Mouse (Mus musculus) lung, embryonic 14.5 days (tissue): ENCODE measurements around the gene Gprasp2. TPM values are rescaled to one million over a fixed set of nuclear protein-coding genes. Genes with fewer than 3 reads are reported as not detected.
"Not testable (repeated sequence)": the region's sequence is repeated elsewhere in the genome, so short reads cannot be mapped to it uniquely, and the experiment has no call there.

Experiments
- ATAC-seq: fragments of 200-750 bp; cut with Nextera tagmentation; 2 replicates; pipeline ENCODE4 v1.8.0; 2017; ENCODE audit warnings: mild to moderate bottlenecking, moderate TSS enrichment, moderate library complexity; ENCODE audit not compliant: insufficient read depth
- DNase-seq: peaks from one replicate; pipeline ENCODE4 v3.0.0-alpha.2; 2015
- H3K27ac ChIP-seq: fragments of 300-500 bp; sonication (generic); 2 replicates; pipeline ENCODE4 v1.5.1; 2014; ENCODE audit warnings: low read depth, mild to moderate bottlenecking, moderate library complexity
- H3K27me3 ChIP-seq: fragments of 300-500 bp; sonication (generic); 2 replicates; pipeline ENCODE4 v1.6.1; 2014; ENCODE audit warnings: low read length, control low read depth; ENCODE audit not compliant: insufficient read depth
- H3K36me3 ChIP-seq: fragments of 300-500 bp; sonication (generic); 2 replicates; pipeline ENCODE4 v1.6.1; 2014; ENCODE audit warnings: control low read depth; ENCODE audit not compliant: insufficient read depth
- H3K4me1 ChIP-seq: fragments of 300-500 bp; sonication (generic); 2 replicates; pipeline ENCODE4 v1.6.1; 2014; ENCODE audit warnings: antibody characterized with exemption, control low read depth; ENCODE audit not compliant: insufficient read depth
- H3K4me2 ChIP-seq: fragments of 300-500 bp; sonication (generic); 2 replicates; pipeline ENCODE4 v1.6.1; 2014; ENCODE audit warnings: mild to moderate bottlenecking
- H3K4me3 ChIP-seq: fragments of 300-500 bp; sonication (generic); 2 replicates; pipeline ENCODE4 v1.5.1; 2014; ENCODE audit warnings: low read depth, low read length
- H3K9ac ChIP-seq: fragments of 300-500 bp; sonication (generic); 2 replicates; pipeline ENCODE4 v1.6.1; 2014
- H3K9me3 ChIP-seq: fragments of 300-500 bp; sonication (generic); 2 replicates; pipeline ENCODE4 v1.6.1; 2016; ENCODE audit warnings: low read depth, low read length, control low read depth
- CTCF ChIP-seq: IDR thresholded peaks from 2 replicates; pipeline ENCODE4 v1.5.1; 2016; ENCODE audit warnings: antibody characterized with exemption, low read depth
- WGBS: fragments of 180-500 bp; shearing (Covaris S2); extraction: QIAGEN DNeasy Blood & Tissue Kit; methylation state at CpG from one replicate; pipeline ENCODE4 v1.1.7; 2014; 5-methylcytosine and 5-hydroxymethylcytosine counted together
- polyA plus RNA-seq: library from polyadenylated mRNA; unstranded; fragments of >200 nt; fragmentation: Nextera tagmentation; extraction: Ambion mirVana; gene quantifications from 2 replicates; pipeline ENCODE4 v1.2.1, GENCODE M21; 2014

Gene Gprasp2
- polyA plus RNA-seq, 1 experiment from 2014 or later: 19.6 TPM

- no peaks in the 10 kb centered on the region for H3K4me1 ChIP-seq
- H3K27ac ChIP-seq: no peak overlapping the region
- no peak overlapping the region for H3K9ac ChIP-seq
- TF ChIP-seq CTCF: no peak
- no peaks in the 10 kb centered on the region for H3K27me3 ChIP-seq
- H3K4me3 ChIP-seq: no peak overlapping the region
- no peaks in the 10 kb centered on the region for H3K9me3 ChIP-seq
- WGBS: 77% methylated on average over 3 of the region's 3 CpGs
- H3K4me2 ChIP-seq: no peak overlapping the region
- DNase-seq (no peak), ATAC-seq (no peak)
- peaks cover 16% of the 10 kb centered on the region; the same call in 1 of the 2 replicates for H3K36me3 ChIP-seq
Measured at GRCm38 (mm10) chrX:135804149-135804548, 34.7 kb upstream of the Gprasp2 start.

DNA sequence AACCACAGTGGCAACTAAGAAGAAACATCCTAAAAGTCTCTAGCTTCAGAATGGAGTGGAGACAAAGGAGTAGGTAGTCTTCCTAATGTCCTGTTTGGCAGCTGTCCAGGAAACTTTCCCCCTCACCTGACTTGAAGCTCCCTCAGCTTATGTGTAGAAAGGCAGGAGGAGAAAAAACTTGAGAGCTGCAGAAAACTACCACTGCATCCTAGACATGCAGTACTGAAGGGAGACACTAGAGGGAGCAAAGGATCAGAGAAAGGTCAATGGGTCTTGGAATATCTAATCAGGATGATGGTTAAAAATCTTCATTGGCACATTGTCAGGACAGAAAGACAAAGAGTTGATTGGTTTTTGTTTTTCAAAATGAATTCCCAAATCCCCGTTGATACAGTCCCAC lies 33.1 kb upstream of the Gprasp2 start:
- no peak overlapping the region for H3K4me3 ChIP-seq
- H3K9me3 ChIP-seq: no peaks in the 10 kb centered on the region
- DNase-seq (peak; percentile 56), ATAC-seq (no peak)
- H3K36me3 ChIP-seq: peaks cover 3% of the 10 kb centered on the region; the same call in 1 of the 2 replicates
- H3K4me2 ChIP-seq: no peak overlapping the region
- no peaks in the 10 kb centered on the region for H3K27me3 ChIP-seq
- 16% methylated on average over 1 of the region's 1 CpGs for WGBS
- H3K9ac ChIP-seq: no peak overlapping the region
- H3K4me1 ChIP-seq: no peaks in the 10 kb centered on the region
- peak; percentile 74 for TF ChIP-seq CTCF
- H3K27ac ChIP-seq: no peak overlapping the region

DNA sequence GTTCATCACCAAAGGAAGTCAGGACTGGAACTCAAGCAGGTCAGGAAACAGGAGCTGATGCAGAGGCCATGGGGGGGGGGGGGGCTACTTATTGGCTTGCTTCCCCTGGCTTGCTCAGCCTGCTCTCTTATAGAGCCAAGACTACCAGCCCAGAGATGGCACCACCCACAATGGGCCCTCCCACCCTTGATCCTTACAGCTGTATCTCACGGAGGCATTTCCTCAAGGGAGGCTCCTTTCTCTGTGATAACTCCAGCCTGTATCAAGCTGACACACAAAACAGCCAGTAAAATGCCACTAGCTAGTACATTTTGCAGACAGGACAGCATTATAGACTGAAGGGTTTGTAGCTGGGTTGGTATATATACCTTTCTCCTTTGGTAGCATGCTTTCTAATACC lies 2.9 kb upstream of the Gprasp2 start:
- not testable (repeated sequence) for H3K36me3 ChIP-seq, H3K9ac ChIP-seq, H3K9me3 ChIP-seq, H3K4me1 ChIP-seq, DNase-seq, ATAC-seq, H3K27me3 ChIP-seq, H3K27ac ChIP-seq, H3K4me2 ChIP-seq, H3K4me3 ChIP-seq
- 33% methylated on average over 1 of the region's 1 CpGs for WGBS

DNA sequence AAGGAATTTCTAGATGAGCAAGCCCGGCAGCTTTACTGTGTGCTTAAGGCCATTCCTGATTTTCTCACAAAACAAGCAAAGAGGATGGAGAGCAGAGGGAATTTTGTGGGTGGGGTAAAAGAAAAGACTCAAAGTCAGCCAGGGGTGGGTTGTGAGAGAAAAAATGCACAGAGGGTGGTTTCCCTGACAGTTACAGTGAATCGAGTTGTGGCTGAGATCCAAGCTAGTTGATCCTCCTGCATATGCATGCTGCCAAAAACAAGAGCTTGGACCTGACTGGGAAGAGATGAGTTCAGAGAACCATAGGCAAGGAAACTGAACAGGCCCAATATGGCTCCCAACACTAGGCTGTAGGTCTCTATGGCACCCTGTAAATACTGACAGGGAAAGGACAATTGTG lies 938 bp upstream of the Gprasp2 start:
- ATAC-seq (no peak), DNase-seq (no peak)
- H3K4me2 ChIP-seq: no peak overlapping the region
- 70% methylated on average over 2 of the region's 2 CpGs for WGBS
- no peaks in the 10 kb centered on the region for H3K36me3 ChIP-seq
- H3K27ac ChIP-seq: no peak overlapping the region
- no peaks in the 10 kb centered on the region for H3K27me3 ChIP-seq
- TF ChIP-seq CTCF: no peak
- H3K4me1 ChIP-seq: no peaks in the 10 kb centered on the region
- no peak overlapping the region for H3K9ac ChIP-seq
- H3K9me3 ChIP-seq: no peaks in the 10 kb centered on the region
- no peak overlapping the region for H3K4me3 ChIP-seq

DNA sequence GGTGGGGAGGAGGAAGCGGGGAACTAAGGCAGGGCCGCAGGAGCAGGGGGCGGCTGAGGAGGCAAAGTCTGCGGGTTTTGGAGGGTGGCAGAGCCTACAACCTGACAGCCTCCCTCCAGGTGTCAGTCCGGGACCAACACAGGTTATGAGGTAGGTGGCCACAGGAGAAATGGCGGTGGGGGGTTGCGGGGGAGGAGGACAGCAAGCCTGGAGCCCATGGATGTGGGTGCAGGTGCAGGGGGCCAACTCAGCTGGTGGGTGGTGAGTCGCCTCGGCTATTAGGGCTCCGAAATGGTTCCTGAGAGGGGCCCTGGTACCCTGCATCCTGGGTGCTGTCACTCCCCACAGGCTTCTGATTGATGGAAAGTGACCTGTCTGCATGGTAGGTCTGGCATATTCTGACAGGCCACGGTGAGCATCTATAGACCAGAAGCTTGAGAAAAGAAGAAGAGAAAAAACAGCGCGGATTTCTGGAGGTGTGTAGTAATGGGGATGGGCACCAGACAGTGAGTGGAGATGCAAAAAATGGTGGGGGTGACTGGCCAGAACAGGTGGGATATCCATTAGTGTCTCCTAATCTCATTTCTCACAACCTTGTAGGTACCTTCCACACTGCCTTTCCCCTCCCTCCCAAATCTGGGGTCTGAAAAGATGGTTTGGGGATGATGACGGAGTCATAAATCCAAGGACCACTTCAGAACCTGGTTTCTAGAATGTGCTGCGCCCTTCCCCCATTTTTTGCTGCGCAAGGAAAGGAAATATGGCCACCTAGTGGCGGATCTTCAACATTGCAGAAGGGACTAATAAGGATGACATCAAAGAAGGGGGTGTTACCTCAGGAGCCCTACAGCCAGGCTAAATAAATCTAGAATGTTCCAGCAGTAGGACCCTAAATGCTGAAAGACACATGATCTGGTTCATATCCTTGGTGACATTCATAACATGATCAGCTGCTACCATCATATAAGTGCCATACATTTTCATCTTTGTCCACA lies 860 bp downstream of the Gprasp2 start:
- TF ChIP-seq CTCF: peak; percentile 66
- not testable (repeated sequence) for H3K27ac ChIP-seq, H3K9me3 ChIP-seq, H3K9ac ChIP-seq, H3K36me3 ChIP-seq, H3K27me3 ChIP-seq, H3K4me1 ChIP-seq
- DNase-seq (peak; percentile 71), ATAC-seq (peak; percentile 40)
- 13% methylated on average over 16 of the region's 17 CpGs for WGBS
- H3K4me3 ChIP-seq: peak overlapping the region; percentile 39
- peak overlapping the region; percentile 70 for H3K4me2 ChIP-seq

- H3K36me3 ChIP-seq, H3K4me2 ChIP-seq, H3K27me3 ChIP-seq, H3K27ac ChIP-seq, ATAC-seq, H3K9ac ChIP-seq, H3K9me3 ChIP-seq, DNase-seq, H3K4me1 ChIP-seq, H3K4me3 ChIP-seq: not testable (repeated sequence)
- 76% methylated on average over 9 of the region's 9 CpGs for WGBS
Measured at GRCm38 (mm10) chrX:135866806-135867205, 28.0 kb downstream of the Gprasp2 start.

- TF ChIP-seq CTCF: no peak
- Histone ChIP-seq H3K27ac (no peak overlapping the region), H3K4me3 (no peak overlapping the region), H3K9me3 (no peaks in the 10 kb centered on the region), H3K9ac (no peak overlapping the region), H3K27me3 (no peaks in the 10 kb centered on the region), H3K4me2 (no peak overlapping the region), H3K36me3 (no peaks in the 10 kb centered on the region), H3K4me1 (no peaks in the 10 kb centered on the region)
- 73% methylated on average over 1 of the region's 1 CpGs for WGBS
- ATAC-seq: no peak
- DNase-seq: no peak
Measured at GRCm38 (mm10) chrX:135876679-135877078, 37.8 kb downstream of the Gprasp2 start.
